Mouse (Mus musculus): ENCODE measurements around the gene Zfp866. TPM values are rescaled to one million over a fixed set of nuclear protein-coding genes. Genes with fewer than 3 reads are reported as not detected.

Zfp866 gene
- polyA plus RNA-seq, 1 experiment from 2014 or later: 42.9 TPM

DNA sequence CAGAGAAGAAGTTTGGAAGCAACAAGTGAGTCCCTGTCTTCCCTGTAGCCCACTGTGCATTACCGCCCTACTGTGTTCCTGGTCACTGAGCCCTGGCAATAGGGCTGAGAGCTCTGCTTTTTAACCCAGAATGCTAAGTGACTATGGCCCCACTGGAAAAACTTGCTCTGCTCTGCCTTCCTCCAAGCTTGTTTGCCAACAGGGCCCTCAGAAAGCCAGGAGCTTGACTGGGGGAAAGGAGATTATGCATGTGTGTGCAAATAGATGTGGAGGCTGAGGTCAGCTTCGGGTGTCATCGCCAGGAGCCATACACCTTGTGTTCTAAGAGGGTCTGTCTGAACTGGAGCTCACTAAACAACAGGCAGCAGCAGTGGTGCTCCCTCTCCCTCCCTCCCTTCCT is 3.1 kb upstream of the Zfp866 start:
- peaks cover 59% of the 10 kb centered on the region for H3K36me3 ChIP-seq
- WGBS: 91% methylated on average over 3 of the region's 3 CpGs
- no peak overlapping the region for H3K4me3 ChIP-seq
- ATAC-seq (ENCODE audit: low FRiP score): no peak
- no peaks in the 10 kb centered on the region for H3K27me3 ChIP-seq
- H3K9ac ChIP-seq: 0 out of 2 replicates have a peak overlapping the region, but pooled peaks have one; percentile 5
- no peak overlapping the region for H3K27ac ChIP-seq
- no peaks in the 10 kb centered on the region for H3K9me3 ChIP-seq
- H3K4me1 ChIP-seq (replicated peaks): peaks cover 36% of the 10 kb centered on the region
- no peak overlapping the region for H3K4me2 ChIP-seq

DNA sequence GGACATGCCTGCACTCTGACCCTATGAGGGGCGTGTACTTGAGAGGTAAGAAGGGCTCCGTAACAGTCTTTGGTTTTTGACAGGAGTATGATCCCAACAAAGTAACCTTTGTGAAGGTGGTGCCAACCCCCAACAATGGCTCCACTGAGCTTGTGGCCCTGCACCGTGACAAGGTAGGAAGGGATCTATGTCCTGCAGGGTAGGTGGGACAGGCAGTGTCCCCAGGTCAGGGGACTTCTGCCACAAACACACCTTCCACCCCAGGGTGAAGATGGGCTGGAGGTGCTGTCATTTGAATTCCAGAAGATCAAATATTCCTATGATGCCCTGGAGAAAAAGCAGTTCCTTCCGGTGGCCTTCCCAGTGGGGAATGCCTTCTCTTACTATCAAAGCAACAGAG is 2.7 kb upstream of the Zfp866 start:
- Histone ChIP-seq H3K4me3 (no peak overlapping the region), H3K9ac (0 out of 2 replicates have a peak overlapping the region, but pooled peaks have one; percentile 5), H3K4me1 (replicated peaks) (peaks cover 36% of the 10 kb centered on the region), H3K36me3 (peaks cover 55% of the 10 kb centered on the region), H3K27me3 (no peaks in the 10 kb centered on the region), H3K4me2 (no peak overlapping the region), H3K9me3 (no peaks in the 10 kb centered on the region), H3K27ac (no peak overlapping the region)
- no peak for ATAC-seq (ENCODE audit: low FRiP score)
- 97% methylated on average over 4 of the region's 4 CpGs for WGBS

DNA sequence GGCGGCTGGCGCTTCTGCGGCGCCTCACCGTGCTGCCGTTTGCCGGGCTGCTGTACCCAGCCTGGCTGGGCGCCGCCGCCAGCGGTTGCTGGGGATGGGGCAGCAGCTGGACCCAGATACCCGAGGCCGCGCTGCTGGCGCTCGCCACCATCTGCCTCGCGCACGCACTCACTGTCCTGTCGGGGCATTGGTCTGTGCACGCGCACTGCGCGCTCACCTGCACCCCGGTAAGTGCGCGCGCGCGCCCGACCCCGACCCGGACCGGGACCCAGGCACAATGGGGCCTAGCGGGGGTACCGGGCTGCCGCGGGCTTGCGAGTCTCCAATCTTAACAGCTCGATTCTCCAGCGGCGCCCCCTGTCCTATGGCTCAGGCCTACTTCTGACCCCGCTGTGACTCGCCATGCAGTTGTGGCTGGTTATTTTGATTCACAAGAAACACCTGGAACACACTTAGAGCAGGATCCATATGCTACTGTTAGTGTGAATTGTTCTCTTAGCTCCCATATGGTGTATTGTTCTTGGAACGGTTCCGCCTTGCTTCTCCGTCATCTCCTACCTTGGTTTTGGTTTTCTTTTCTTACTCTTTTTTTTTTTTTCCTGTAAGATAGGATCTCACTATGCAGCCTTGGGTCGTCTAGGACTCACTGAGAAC is 564 bp upstream of the Zfp866 start:
- no peaks in the 10 kb centered on the region for H3K27me3 ChIP-seq
- peak overlapping the region; percentile 90 for H3K27ac ChIP-seq
- peak overlapping the region; percentile 90 for H3K4me2 ChIP-seq
- H3K9me3 ChIP-seq: no peaks in the 10 kb centered on the region
- under 1% methylated on average over 44 of the region's 48 CpGs for WGBS
- peak overlapping the region; percentile 99 for H3K9ac ChIP-seq
- peak; percentile 84 for ATAC-seq (ENCODE audit: low FRiP score)
- peaks cover 36% of the 10 kb centered on the region for H3K4me1 ChIP-seq (replicated peaks)
- H3K4me3 ChIP-seq: peak overlapping the region; percentile 100
- peaks cover 34% of the 10 kb centered on the region for H3K36me3 ChIP-seq

DNA sequence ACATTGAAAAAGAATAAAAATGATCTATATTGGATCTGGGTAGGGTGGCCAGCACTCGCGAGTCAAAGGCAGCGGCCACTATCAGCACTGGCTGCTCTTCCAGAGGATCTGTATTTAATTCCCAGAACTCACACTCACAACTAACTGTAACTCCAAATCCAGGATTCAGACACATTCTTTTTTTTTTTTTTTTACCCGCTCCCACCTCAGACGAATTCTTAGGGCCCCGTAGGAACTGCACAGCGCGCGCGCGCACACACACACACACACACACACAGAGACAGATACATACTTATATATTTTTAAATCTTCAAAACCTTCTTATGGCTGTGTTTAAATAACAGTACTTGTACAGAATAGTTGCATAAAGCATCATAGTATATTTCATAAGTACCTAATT is 614 bp downstream of the Zfp866 start:
- H3K9me3 ChIP-seq: no peaks in the 10 kb centered on the region

DNA sequence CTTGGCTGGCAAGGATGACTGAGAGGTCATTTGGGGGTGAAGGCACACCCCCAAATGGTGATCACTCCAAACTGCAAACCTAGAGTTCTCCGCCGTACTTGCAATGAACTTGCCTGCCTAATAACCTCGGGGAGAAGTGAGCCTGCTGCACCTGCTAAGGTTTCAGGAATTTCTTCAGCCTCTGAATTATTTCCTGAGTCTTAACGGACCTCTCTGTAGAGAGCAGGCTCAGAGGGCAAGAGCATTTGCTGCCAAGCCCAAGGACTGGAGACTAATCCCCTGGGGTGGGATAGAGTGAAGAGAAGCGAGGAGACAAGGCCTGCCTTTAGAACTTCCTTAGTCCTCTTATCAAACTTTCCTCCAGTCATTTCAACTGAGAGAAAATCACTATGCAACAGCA is 1.2 kb downstream of the Zfp866 start:
- 83% methylated on average over 5 of the region's 5 CpGs for WGBS
- H3K9ac ChIP-seq: no peak overlapping the region
- H3K36me3 ChIP-seq: peaks cover 16% of the 10 kb centered on the region
- no peak overlapping the region for H3K4me3 ChIP-seq
- no peaks in the 10 kb centered on the region for H3K27me3 ChIP-seq
- no peak for ATAC-seq (ENCODE audit: low FRiP score)
- H3K27ac ChIP-seq: no peak overlapping the region
- no peaks in the 10 kb centered on the region for H3K9me3 ChIP-seq
- H3K4me2 ChIP-seq: peak overlapping the region; percentile 90
- peaks cover 36% of the 10 kb centered on the region for H3K4me1 ChIP-seq (replicated peaks)

More for the DNA sequence above, 614 bp downstream of the Zfp866 start:
- Histone ChIP-seq H3K9ac (peak overlapping the region; percentile 99), H3K4me1 (replicated peaks) (peaks cover 36% of the 10 kb centered on the region), H3K27ac (peak overlapping the region; percentile 90), H3K4me3 (peak overlapping the region; percentile 100), H3K27me3 (no peaks in the 10 kb centered on the region), H3K4me2 (peak overlapping the region; percentile 90), H3K36me3 (peaks cover 22% of the 10 kb centered on the region)
- ATAC-seq (ENCODE audit: low FRiP score): peak; percentile 21
- 35% methylated on average over 11 of the region's 11 CpGs for WGBS

DNA sequence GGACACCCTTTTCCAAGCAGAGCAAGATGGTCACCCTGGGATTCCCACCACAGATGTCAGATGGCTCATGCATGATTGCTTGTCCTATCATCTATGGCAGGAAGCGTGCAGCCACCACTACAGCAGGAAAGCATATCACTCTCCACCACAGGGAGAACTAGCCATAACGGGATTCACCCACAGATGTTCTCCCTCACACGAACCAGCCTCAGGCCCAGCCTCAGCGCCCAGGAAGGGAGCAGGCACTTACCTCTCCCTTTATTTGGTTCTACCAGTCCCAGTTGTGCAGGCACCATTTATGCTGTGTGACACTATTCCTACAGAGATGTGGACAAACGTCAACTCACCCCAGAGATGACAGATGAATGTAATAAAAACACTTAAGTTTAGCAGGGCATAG is 1.9 kb downstream of the Zfp866 start:
- 90% methylated on average over 5 of the region's 5 CpGs for WGBS

DNA sequence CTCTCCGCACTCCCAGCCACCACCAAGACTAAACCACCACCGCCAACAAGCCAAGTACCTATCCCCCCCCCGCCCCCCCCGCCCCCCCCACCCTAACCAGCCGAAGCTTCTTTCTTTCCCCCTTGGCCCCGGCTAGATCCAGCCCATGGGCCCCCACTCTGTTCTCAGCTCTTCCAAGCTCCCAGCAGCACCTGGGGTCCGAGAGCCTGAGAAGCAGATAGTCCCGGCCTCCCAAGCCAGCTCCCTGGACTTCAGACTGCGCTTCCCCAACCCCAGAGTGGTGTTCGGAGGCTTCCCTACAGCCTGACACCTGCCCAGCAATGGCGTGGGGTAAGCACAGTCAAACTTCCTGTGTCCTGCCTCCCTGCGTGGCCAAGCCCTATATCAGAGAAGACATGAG is 13.9 kb downstream of the Zfp866 start:
- WGBS: 74% methylated on average over 9 of the region's 12 CpGs
- H3K4me1 ChIP-seq (replicated peaks): peaks cover 19% of the 10 kb centered on the region
- no peaks in the 10 kb centered on the region for H3K9me3 ChIP-seq
- H3K27ac ChIP-seq: no peak overlapping the region
- no peaks in the 10 kb centered on the region for H3K27me3 ChIP-seq
- no peak overlapping the region for H3K4me2 ChIP-seq
- H3K9ac ChIP-seq: no peak overlapping the region
- H3K36me3 ChIP-seq: no peaks in the 10 kb centered on the region
- H3K4me3 ChIP-seq: no peak overlapping the region
- ATAC-seq (ENCODE audit: low FRiP score): no peak

More for the DNA sequence above, 1.9 kb downstream of the Zfp866 start:
- no peak for ATAC-seq (ENCODE audit: low FRiP score)
- Histone ChIP-seq H3K4me3 (no peak overlapping the region), H3K27me3 (no peaks in the 10 kb centered on the region), H3K4me1 (replicated peaks) (peaks cover 36% of the 10 kb centered on the region), H3K9ac (no peak overlapping the region), H3K9me3 (no peaks in the 10 kb centered on the region), H3K36me3 (peaks cover 10% of the 10 kb centered on the region), H3K27ac (no peak overlapping the region), H3K4me2 (no peak overlapping the region)

DNA sequence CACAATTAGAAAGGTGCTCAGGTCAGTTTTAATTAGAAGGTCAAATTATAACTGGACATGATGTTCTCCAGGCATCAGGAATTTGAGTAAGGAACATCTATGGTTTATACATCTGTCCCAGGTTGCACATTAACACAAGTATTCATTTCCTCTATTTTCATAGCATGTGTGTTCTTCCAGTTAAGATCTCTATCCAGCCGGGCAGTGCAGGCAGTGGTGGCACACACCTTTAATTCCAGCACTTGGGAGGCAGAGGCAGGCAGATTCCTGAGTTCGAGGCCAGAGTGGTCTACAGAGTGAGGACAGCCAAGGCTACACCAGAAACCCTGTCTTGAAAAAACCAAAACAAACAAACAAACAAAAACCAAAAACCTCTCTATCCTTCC is 15.8 kb downstream of the Zfp866 start:
- no peak; the same call in 1 of the 2 replicates for ATAC-seq (ENCODE audit: low FRiP score)
- Histone ChIP-seq H3K27ac (peak overlapping the region; percentile 100), H3K4me3 (peak overlapping the region; percentile 69; the same call in 1 of the 2 replicates), H3K36me3 (no peaks in the 10 kb centered on the region), H3K4me2 (peak overlapping the region; percentile 46), H3K4me1 (replicated peaks) (peaks cover 39% of the 10 kb centered on the region), H3K9me3 (no peaks in the 10 kb centered on the region), H3K27me3 (no peaks in the 10 kb centered on the region), H3K9ac (peak overlapping the region; percentile 89)
- WGBS: 56% methylated on average over 2 of the region's 2 CpGs

DNA sequence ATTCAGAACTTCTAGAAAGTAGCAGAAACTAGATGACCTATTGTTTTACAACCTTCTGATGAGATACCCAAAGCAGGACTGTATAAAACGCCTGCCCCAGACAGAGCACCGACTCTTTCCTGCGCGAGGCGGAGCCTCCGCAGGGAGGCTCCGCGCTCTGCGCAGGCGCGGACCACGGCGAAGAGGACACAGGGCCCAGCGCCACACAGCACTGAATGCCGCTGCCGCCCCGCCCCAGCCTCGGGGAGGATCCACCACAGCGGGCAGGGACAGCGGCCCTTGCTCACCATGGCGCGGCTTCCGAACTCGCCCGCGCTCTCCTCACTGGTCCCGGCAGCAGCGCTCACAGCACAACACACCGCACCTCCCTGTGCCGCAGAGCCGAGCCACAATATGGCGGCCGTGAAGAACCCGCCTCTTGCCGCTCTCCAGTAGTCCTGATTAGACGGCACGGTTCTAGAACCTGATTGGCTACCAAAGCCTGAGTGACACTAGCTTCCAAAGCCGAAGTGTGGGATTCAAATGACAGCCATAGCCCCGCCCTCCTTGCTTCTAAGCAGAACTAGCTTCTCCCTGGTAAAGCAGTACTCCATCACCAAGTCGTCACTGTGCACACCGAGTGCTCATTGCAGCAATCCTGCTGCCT is 16.4 kb downstream of the Zfp866 start, which contains the start of gene Gm20422:
Gm20422 (minus strand) TSS at position 384 of the 646 bp plus-strand sequence.
- ATAC-seq (ENCODE audit: low FRiP score): peak; percentile 99
- peak within 1 kb of the TSS; percentile 89 for H3K9ac ChIP-seq
- under 1% methylated on average over 41 of the region's 41 CpGs for WGBS

DNA sequence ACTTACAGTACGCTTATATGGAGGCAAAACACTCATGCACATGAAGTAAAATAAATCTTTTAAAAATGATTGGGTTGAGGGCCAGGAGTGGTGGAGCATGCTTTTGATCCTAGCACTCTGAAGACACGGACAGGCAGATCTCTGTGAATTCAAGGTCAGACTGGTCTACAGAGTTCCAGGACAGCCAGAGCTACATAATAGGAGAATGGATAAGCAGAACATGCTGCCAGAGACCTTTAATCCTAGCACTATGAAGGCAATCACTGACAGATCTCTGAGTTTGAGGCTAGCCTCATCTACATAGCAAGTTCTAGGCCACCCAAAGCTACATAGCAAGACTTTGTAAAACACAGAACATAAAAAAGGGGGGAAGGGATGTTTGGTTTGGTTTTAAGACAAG is 18.9 kb downstream of the Zfp866 start:
- Histone ChIP-seq H3K27ac (0 out of 2 replicates have a peak overlapping the region, but pooled peaks have one; percentile 1), H3K4me3 (no peak overlapping the region), H3K9me3 (no peaks in the 10 kb centered on the region), H3K9ac (peak overlapping the region; percentile 53; the same call in 1 of the 2 replicates), H3K36me3 (peaks cover 28% of the 10 kb centered on the region), H3K27me3 (no peaks in the 10 kb centered on the region), H3K4me1 (replicated peaks) (peaks cover 39% of the 10 kb centered on the region), H3K4me2 (peak overlapping the region; percentile 23; the same call in 1 of the 2 replicates)
- WGBS: 91% methylated on average over 2 of the region's 2 CpGs
- no peak for ATAC-seq (ENCODE audit: low FRiP score)

More for the DNA sequence above, 16.4 kb downstream of the Zfp866 start, which contains the start of gene Gm20422:
- peaks cover 39% of the 10 kb centered on the region for H3K4me1 ChIP-seq (replicated peaks)
- peak within 1 kb of the TSS; percentile 100 for H3K27ac ChIP-seq
- H3K36me3 ChIP-seq: peaks cover 3% of the 10 kb centered on the region; the same call in 1 of the 2 replicates
- peak within 1 kb of the TSS; percentile 69 for H3K4me3 ChIP-seq
- H3K27me3 ChIP-seq: no peaks in the 10 kb centered on the region
- peak within 1 kb of the TSS; percentile 73 for H3K4me2 ChIP-seq
- no peaks in the 10 kb centered on the region for H3K9me3 ChIP-seq

DNA sequence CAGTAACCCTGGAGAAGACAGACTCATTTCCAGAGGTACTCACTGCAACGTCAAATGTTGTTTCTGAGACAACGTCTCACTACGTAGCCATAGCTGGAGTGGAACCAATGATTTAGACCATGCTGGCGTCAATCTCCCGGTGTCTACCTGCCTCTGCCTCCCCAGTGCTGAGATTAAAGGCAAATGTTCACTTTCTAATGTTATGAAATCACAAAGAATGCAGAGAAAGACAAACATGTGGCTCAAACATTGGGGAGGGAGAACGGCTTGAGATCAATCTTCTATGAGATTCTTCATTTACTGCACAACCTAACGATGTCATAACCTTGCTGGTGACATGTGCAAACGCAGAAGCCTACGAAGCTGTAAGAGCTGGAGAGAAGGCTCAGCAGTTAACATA is 19.8 kb downstream of the Zfp866 start:
- no peaks in the 10 kb centered on the region for H3K27me3 ChIP-seq
- peaks cover 39% of the 10 kb centered on the region for H3K4me1 ChIP-seq (replicated peaks)
- H3K27ac ChIP-seq: no peak overlapping the region
- no peak overlapping the region for H3K4me3 ChIP-seq
- H3K9ac ChIP-seq: peak overlapping the region; percentile 3; the same call in 1 of the 2 replicates
- H3K4me2 ChIP-seq: no peak overlapping the region
- H3K9me3 ChIP-seq: peaks cover under 1% of the 10 kb centered on the region; the same call in 1 of the 2 replicates
- peaks cover 37% of the 10 kb centered on the region for H3K36me3 ChIP-seq
- no peak for ATAC-seq (ENCODE audit: low FRiP score)
- WGBS: 91% methylated on average over 9 of the region's 9 CpGs

DNA sequence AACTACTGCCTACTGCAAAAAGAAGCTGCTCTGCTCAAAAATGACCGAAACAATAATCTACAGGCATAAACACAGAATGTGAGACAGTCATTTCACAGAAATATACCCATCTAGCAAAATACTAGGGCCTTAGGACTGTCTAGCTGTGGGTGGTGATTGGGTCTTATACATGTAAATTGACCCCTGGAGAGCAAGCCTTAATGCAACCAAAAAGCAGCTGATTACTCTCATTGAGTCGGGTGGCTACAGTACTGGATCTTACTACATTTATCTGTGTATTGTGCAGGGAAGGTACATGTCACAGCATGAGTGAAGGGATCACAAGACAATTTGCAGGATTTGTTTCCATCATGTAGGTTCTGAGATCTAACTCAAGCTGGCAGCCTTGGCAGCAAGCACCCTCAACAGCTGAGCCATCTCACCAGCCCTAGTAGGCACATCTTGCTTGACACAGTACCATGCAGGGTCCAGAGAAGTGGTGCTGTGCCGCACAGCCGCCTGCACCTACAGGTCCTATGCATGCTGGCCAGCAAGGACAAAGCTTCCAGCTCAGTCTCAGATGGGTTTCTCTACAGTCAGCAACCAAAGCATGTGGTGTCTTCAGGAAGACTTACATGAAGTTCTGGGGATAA is 29.0 kb downstream of the Zfp866 start:
- H3K4me3 ChIP-seq: no peak overlapping the region
- H3K27ac ChIP-seq: no peak overlapping the region
- ATAC-seq (ENCODE audit: low FRiP score): no peak
- no peaks in the 10 kb centered on the region for H3K27me3 ChIP-seq
- H3K4me1 ChIP-seq (replicated peaks): no peaks in the 10 kb centered on the region
- H3K36me3 ChIP-seq: peaks cover 63% of the 10 kb centered on the region
- H3K4me2 ChIP-seq: no peak overlapping the region
- H3K9ac ChIP-seq: no peak overlapping the region
- 85% methylated on average over 4 of the region's 4 CpGs for WGBS
- peaks cover 4% of the 10 kb centered on the region; the same call in 1 of the 2 replicates for H3K9me3 ChIP-seq
